Mouse (Mus musculus) forebrain, embryonic 15.5 days (tissue): ENCODE measurements around the gene Usp46. TPM values are rescaled to one million over a fixed set of nuclear protein-coding genes. Genes with fewer than 3 reads are reported as not detected.

Experiments used
- ATAC-seq: fragments of 200-750 bp; cut with Nextera tagmentation; replicated peaks from 2 replicates; pipeline ENCODE4 v1.8.0; 2017; ENCODE audit warnings: mild to moderate bottlenecking, moderate TSS enrichment, moderate library complexity
- H3K27ac ChIP-seq: fragments of 300-500 bp; sonication (generic); replicated peaks from 2 replicates; pipeline ENCODE4 v1.5.1; 2015; ENCODE audit warnings: mild to moderate bottlenecking, inconsistent platforms
- H3K27me3 ChIP-seq: fragments of 300-500 bp; sonication (generic); 2 replicates; pipeline ENCODE4 v1.6.1; 2015; ENCODE audit warnings: inconsistent platforms
- H3K36me3 ChIP-seq: fragments of 300-500 bp; sonication (generic); 2 replicates; pipeline ENCODE4 v1.6.1; 2015; ENCODE audit warnings: mild to moderate bottlenecking, inconsistent platforms
- H3K4me1 ChIP-seq: fragments of 300-500 bp; sonication (generic); 2 replicates; pipeline ENCODE4 v1.6.1; 2015; ENCODE audit warnings: inconsistent platforms
- H3K4me2 ChIP-seq: fragments of 300-500 bp; sonication (generic); replicated peaks from 2 replicates; pipeline ENCODE4 v1.6.1; 2015; ENCODE audit warnings: mild to moderate bottlenecking, inconsistent platforms
- H3K4me3 ChIP-seq: fragments of 300-500 bp; sonication (generic); 2 replicates; pipeline ENCODE4 v1.5.1; 2015; ENCODE audit warnings: mild to moderate bottlenecking, inconsistent platforms
- H3K9ac ChIP-seq: fragments of 300-500 bp; sonication (generic); replicated peaks from 2 replicates; pipeline ENCODE4 v1.6.1; 2015; ENCODE audit warnings: mild to moderate bottlenecking, inconsistent platforms
- H3K9me3 ChIP-seq: fragments of 300-500 bp; sonication (generic); 2 replicates; pipeline ENCODE4 v1.6.1; 2016; ENCODE audit warnings: inconsistent platforms
- WGBS: fragments of 180-500 bp; shearing (Covaris S2); methylation state at CpG from one replicate; pipeline ENCODE4 v1.1.7; 2015; ENCODE audit warnings: mixed read lengths; 5-methylcytosine and 5-hydroxymethylcytosine counted together
- polyA plus RNA-seq: library from polyadenylated mRNA; unstranded; fragments of >200 nt; fragmentation: Nextera tagmentation; extraction: Ambion mirVana; gene quantifications from 2 replicates; pipeline ENCODE4 v1.2.1, GENCODE M21; 2015

The Usp46 gene
- polyA plus RNA-seq, 1 experiment from 2014 or later = 29.0 TPM

DNA sequence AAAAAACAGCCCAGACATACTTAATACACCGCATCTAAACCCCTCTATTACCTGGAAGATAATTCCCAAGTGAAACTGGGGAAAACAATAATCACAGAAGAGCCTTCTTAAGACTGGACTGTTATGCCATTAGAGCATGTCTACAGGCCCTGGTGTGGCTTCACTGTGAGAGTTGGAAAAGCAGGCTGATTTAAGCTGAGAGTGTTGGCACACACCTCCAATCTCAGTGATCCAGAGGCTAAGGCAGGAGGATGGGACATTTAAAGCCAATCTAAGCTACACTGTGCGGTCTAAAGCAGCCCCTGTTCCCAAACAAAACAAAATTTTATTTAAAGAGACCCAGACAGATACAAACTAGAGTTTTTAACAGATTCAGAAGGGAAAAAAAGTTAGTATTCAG, 62.3 kb downstream of the Usp46 start:
- Histone ChIP-seq H3K9me3 (no peaks in the 10 kb centered on the region), H3K27ac (no peak overlapping the region), H3K9ac (no peak overlapping the region), H3K36me3 (peaks cover 17% of the 10 kb centered on the region), H3K4me2 (no peak overlapping the region), H3K27me3 (no peaks in the 10 kb centered on the region), H3K4me3 (no peak overlapping the region), H3K4me1 (no peaks in the 10 kb centered on the region)
- no peak for ATAC-seq
- WGBS = 95% methylated on average over 2 of the region's 2 CpGs

DNA sequence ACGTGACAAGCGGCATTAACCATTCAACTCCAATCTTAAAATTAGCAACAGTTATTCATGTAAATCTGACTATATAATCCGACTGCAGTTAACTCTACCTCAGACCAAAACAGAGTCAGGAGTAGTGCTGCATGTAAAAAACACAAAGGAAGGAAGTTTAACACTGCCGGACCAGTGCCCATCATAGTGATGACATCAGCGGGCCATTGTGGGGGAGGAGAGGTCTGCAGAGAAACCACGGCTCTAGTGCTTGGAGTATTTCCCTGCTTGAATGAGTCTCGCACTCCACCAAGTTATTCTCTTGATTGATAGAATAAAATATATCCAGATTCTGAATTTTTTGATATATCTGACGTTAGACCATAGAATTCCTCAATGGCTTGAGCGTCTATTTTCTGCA, 66.5 kb downstream of the Usp46 start:
- ATAC-seq = no peak
- Histone ChIP-seq H3K9ac (no peak overlapping the region), H3K4me3 (no peak overlapping the region), H3K27me3 (no peaks in the 10 kb centered on the region), H3K4me1 (no peaks in the 10 kb centered on the region), H3K9me3 (no peaks in the 10 kb centered on the region), H3K4me2 (no peak overlapping the region), H3K36me3 (peaks cover 22% of the 10 kb centered on the region), H3K27ac (no peak overlapping the region)
- 88% methylated on average over 9 of the region's 9 CpGs for WGBS

DNA sequence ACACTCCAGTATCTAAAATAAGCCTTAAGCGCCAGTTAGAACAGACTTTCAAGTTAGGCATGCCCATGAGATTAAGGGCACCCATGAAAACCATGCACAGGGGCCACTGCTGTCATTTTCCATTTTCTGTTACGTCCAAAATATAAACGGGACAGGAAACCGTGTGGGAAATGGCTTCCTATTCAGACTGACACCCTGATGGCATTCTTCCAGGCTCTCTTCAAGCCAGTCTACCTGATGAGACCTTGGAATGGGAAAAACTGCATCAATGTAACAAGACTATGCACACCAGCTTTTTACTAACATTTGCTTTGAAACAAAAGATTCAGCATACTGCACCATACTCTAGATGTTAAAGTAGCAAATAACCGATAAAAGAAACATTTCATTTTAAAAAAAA, 69.3 kb downstream of the Usp46 start:
- ATAC-seq = no peak

DNA sequence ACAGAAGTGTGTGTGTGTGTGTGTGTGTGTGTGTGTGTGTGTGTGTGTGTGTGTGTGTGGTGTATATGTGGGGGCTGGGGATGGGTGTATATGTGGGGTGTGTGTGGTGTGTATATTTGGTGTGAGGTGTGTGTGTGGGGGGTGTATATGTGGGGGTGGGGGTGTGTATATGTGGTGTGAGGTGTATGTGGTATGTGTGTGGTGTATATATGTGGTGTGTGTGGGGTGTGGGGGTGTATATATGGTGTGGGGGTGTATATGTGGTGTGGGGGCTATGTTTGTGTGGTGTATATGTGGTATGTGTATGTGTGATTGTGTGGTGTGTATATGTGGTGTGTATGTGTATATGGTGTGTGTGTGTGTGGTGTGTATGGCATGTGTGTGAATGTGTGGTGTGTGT, 73.4 kb downstream of the Usp46 start:
- H3K27ac ChIP-seq = no peak overlapping the region
- no peaks in the 10 kb centered on the region for H3K9me3 ChIP-seq
- no peak overlapping the region for H3K9ac ChIP-seq
- no peak overlapping the region for H3K4me2 ChIP-seq
- H3K36me3 ChIP-seq = no peaks in the 10 kb centered on the region
- no peak overlapping the region for H3K4me3 ChIP-seq
- no peak for ATAC-seq
- no peaks in the 10 kb centered on the region for H3K27me3 ChIP-seq
- no peaks in the 10 kb centered on the region for H3K4me1 ChIP-seq

More for the DNA sequence above, 69.3 kb downstream of the Usp46 start:
- Histone ChIP-seq H3K4me2 (no peak overlapping the region), H3K9me3 (no peaks in the 10 kb centered on the region), H3K27ac (no peak overlapping the region), H3K4me3 (no peak overlapping the region), H3K4me1 (no peaks in the 10 kb centered on the region), H3K36me3 (peaks cover 21% of the 10 kb centered on the region), H3K27me3 (no peaks in the 10 kb centered on the region), H3K9ac (no peak overlapping the region)
- 86% methylated on average over 5 of the region's 5 CpGs for WGBS

DNA sequence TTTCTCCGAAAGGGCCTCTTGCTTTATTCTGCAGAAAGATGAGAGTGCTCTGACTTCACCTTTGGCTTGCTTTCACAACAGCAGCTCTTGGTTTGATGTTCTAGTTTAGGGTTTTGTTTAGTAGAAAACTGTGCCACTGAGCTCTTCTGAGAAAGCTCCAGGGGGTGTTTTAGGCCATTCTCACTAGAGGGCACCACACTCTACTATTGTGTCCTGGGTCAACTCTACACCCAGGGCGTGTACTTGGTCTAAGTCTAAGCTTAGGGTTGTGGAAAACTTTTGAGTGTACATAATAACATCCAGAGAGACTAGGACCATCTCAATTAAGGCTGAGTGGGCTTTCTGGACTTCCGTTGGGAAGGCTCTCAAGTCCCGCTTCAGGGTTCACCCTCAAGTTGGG, 74.7 kb downstream of the Usp46 start:
- Histone ChIP-seq H3K9ac (no peak overlapping the region), H3K27me3 (no peaks in the 10 kb centered on the region), H3K36me3 (no peaks in the 10 kb centered on the region), H3K9me3 (no peaks in the 10 kb centered on the region), H3K4me1 (no peaks in the 10 kb centered on the region), H3K4me2 (no peak overlapping the region), H3K27ac (no peak overlapping the region), H3K4me3 (no peak overlapping the region)
- WGBS = 90% methylated on average over 4 of the region's 4 CpGs
- no peak for ATAC-seq

DNA sequence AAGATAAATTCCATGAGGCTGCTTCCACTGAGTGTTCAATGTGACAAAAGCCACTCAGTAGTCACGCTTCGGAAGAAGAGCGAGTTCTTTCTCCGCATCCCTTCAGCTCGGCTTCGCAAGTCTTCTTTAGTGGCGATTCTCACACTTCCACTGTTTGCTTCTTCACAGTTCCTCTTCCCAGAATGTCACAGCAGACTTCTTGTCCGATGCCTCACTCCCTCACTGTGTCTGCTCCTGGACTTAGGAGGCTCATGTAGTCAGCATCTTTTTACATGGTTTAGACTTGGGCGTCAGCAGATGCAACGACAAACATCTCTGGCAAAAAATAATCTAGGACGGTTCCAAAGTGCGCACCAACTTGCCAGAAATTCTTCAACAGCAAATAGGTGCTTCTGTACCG, 75.9 kb downstream of the Usp46 start:
- ATAC-seq = no peak
- Histone ChIP-seq H3K27me3 (no peaks in the 10 kb centered on the region), H3K4me1 (no peaks in the 10 kb centered on the region), H3K27ac (no peak overlapping the region), H3K9ac (no peak overlapping the region), H3K36me3 (no peaks in the 10 kb centered on the region), H3K4me3 (no peak overlapping the region), H3K4me2 (no peak overlapping the region), H3K9me3 (no peaks in the 10 kb centered on the region)
- 91% methylated on average over 13 of the region's 13 CpGs for WGBS

DNA sequence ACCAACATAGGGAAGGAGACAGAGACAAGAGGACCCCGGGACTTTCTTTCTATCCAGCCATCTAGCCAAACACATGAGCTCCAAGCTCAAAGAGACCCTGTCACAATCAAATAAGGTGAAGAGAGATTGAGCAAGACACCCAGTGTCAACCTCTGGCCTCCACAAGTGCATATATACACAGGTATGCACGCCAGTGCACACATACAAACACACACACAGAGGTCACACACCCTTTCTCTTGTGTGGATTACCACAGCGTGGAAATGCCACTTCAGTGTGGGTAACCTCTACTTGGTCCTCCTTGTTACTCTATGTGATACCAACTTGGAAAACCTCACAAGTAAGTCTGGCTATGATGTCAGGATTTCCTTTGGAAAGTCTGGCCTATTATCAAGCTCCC, 78.7 kb downstream of the Usp46 start:
- WGBS = 88% methylated on average over 3 of the region's 3 CpGs
- H3K4me1 ChIP-seq = no peaks in the 10 kb centered on the region

DNA sequence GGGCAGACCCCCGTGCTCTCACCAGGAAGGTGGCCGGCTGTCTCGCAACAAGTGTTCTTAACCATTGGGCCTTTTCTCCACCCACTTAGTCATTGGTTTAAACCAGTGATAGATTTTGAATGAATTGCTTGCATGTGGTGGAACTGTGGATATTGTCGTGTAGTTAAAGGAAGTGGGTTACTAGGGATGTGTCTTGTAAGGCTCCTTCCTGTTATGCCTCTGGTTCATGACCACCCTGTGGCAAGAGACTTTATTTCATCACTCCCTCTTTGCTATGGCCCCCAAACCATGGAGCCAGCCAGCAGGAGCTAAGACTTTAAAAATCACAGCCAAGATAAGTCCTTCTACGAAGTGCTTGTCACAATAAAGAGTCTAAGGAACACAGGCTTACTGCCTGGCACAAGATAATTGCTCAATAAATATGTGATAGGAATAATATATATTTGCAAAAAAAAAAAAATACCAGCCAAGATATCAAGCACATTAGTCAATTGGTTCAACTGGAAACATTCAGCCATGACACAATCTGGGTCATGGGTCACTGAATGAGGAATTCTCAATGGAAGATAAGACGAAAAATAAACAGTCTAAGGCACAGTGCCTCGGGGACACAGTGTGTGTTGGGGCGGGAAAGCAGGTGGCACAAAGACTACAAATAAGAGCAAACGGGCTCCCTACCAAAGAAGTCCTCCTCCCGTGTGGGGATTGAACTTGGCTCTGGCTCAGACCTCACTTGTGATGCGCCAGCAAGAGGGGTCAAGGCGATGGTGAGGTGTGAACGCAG, 80.3 kb downstream of the Usp46 start:
- Histone ChIP-seq H3K27ac (no peak overlapping the region), H3K4me2 (no peak overlapping the region), H3K9ac (no peak overlapping the region), H3K4me1 (no peaks in the 10 kb centered on the region), H3K27me3 (no peaks in the 10 kb centered on the region), H3K4me3 (no peak overlapping the region), H3K36me3 (no peaks in the 10 kb centered on the region), H3K9me3 (no peaks in the 10 kb centered on the region)
- ATAC-seq = no peak
- 82% methylated on average over 13 of the region's 13 CpGs for whole genome bisulfite sequencing

More for the DNA sequence above, 78.7 kb downstream of the Usp46 start:
- H3K4me2 ChIP-seq = no peak overlapping the region
- H3K36me3 ChIP-seq = no peaks in the 10 kb centered on the region
- H3K9ac ChIP-seq = no peak overlapping the region
- no peaks in the 10 kb centered on the region for H3K9me3 ChIP-seq
- no peaks in the 10 kb centered on the region for H3K27me3 ChIP-seq
- no peak overlapping the region for H3K4me3 ChIP-seq
- H3K27ac ChIP-seq = no peak overlapping the region
- ATAC-seq = no peak

DNA sequence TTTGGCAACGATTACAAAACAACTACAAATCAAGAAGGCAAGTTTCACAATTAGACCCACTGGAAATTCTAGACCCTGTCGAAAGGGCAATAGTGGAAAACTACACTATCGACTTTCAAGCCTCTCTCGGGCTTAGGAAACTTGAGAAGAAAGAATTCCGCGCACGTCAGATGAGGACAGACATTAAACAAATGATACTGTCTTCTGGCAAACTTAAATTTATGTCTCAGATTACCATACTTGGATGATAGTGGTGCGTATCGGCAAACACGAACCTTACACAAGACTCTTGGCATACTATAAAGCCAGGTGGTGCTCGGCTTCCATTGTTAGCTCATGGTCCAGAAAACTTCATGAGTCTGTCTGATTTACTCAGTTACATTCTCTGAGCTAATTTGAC, 90.8 kb downstream of the Usp46 start:
- WGBS = 86% methylated on average over 11 of the region's 11 CpGs
- Histone ChIP-seq H3K27me3 (no peaks in the 10 kb centered on the region), H3K4me1 (no peaks in the 10 kb centered on the region), H3K4me2 (no peak overlapping the region), H3K4me3 (no peak overlapping the region), H3K36me3 (no peaks in the 10 kb centered on the region), H3K9ac (no peak overlapping the region), H3K27ac (no peak overlapping the region), H3K9me3 (no peaks in the 10 kb centered on the region)
- no peak for ATAC-seq

DNA sequence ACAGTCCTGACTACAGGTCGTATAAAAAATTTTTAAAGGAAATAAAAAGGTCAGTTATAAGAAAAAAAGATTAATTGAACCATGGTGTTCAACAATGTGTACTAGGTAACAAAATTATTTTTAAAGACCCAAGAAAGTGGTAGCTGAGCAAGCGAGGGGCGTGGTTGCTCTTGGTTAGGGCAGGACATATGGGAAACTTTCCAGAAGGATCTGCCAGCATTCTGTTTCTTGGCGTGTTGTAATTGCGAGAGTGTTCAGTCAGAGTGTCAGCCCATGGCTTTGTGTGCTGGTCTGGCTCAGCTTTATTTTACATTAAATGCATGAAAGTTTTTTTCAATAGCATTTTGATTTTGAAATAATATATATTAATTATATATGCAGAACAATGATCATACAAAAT, 96.5 kb downstream of the Usp46 start:
- peaks cover 6% of the 10 kb centered on the region for H3K4me1 ChIP-seq
- no peaks in the 10 kb centered on the region for H3K36me3 ChIP-seq
- H3K4me3 ChIP-seq = no peak overlapping the region
- no peak overlapping the region for H3K4me2 ChIP-seq
- no peak overlapping the region for H3K9ac ChIP-seq
- H3K9me3 ChIP-seq = no peaks in the 10 kb centered on the region
- H3K27ac ChIP-seq = no peak overlapping the region
- no peak for ATAC-seq
- H3K27me3 ChIP-seq = no peaks in the 10 kb centered on the region
- 72% methylated on average over 5 of the region's 5 CpGs for WGBS

DNA sequence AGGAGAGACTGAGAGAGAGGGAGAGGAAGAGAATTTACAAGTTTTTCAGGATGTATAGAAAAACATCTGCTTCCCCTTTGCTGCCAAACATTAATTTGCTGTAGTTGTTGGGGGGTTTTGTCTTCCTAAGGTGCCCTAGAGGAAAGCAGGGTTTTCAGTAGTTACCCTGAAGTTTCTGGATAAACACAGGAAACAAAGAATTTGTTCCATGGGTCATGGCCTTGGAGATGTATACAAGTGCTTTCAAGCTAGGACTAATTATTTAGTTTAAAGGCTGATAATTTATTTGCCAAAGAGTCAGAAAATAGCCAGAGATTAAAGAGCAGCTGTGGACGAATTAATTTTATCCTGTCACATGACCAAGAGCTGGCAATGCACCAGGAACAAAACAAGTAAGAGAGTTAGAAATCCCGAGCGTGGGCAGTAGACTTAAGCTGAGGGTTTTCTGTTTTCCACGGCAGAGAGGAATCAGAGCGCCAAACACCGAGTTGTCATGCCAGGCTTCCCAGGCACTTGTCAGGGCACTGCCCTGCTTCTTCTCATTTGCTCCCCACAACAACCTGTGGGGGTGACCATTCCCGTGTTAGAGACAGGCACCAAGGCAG, 98.1 kb downstream of the Usp46 start:
- no peak overlapping the region for H3K27ac ChIP-seq
- no peak overlapping the region for H3K4me2 ChIP-seq
- H3K9me3 ChIP-seq = no peaks in the 10 kb centered on the region
- no peak overlapping the region for H3K9ac ChIP-seq
- no peaks in the 10 kb centered on the region for H3K27me3 ChIP-seq
- peaks cover 6% of the 10 kb centered on the region for H3K4me1 ChIP-seq
- no peaks in the 10 kb centered on the region for H3K36me3 ChIP-seq
- no peak overlapping the region for H3K4me3 ChIP-seq
- 34% methylated on average over 7 of the region's 7 CpGs for WGBS
- no peak for ATAC-seq

DNA sequence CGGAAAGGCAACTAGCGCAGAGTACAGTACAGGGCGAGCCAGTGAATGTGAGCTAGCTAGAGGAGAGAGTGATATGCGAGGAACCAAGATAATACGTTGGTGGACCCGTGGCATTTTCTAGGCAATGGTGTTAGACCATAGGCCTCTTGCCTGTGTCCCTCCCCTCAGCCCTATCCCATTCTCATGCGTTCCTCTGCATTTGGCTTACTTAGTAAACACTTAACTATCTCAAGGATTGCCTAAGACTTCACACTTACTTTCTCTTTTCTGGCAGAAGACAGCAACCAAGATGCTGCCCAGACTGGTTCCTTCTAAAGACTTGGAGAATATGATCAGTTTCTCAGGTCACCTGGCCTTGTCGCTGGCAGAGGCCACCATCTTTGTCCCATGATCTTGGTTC, 98.9 kb downstream of the Usp46 start:
- Histone ChIP-seq H3K4me2 (no peak overlapping the region), H3K36me3 (no peaks in the 10 kb centered on the region), H3K27me3 (no peaks in the 10 kb centered on the region), H3K4me3 (no peak overlapping the region), H3K27ac (no peak overlapping the region), H3K9me3 (no peaks in the 10 kb centered on the region), H3K4me1 (peaks cover 6% of the 10 kb centered on the region), H3K9ac (no peak overlapping the region)
- no peak for ATAC-seq
- 95% methylated on average over 8 of the region's 8 CpGs for WGBS

DNA sequence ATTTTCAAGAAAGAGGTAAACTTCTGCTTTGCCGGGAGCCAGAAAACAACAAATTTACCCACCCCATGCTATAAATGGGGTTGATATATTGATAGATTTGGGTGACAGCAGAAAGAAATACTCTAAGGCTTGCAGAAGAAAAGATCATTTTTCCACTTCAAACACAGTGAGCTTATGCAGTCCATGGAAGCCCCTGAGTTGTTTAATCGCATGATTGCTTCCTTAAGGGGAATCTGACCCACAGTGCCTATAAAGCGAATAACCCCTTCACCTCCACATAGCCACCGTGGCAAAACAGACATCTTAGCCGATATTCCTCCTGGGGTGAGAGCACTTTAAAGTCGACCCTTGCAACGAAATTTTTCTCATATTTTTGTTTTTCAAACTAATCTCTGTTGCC, 108.5 kb downstream of the Usp46 start:
- H3K9ac ChIP-seq = no peak overlapping the region
- 83% methylated on average over 7 of the region's 7 CpGs for WGBS
- no peak overlapping the region for H3K4me2 ChIP-seq
- H3K27ac ChIP-seq = no peak overlapping the region
- H3K27me3 ChIP-seq = no peaks in the 10 kb centered on the region
- H3K4me3 ChIP-seq = no peak overlapping the region
- no peaks in the 10 kb centered on the region for H3K9me3 ChIP-seq
- H3K4me1 ChIP-seq = no peaks in the 10 kb centered on the region
- no peaks in the 10 kb centered on the region for H3K36me3 ChIP-seq
- no peak for ATAC-seq
